In genomic region chr13:93062860-93063636, GRCm38 (mm10) we compare ENCODE assay signal across 10 mouse cellular contexts.
DNase-seq lines count a peak whose midpoint lies in the region; ATAC-seq lines count a peak whose summit lies in the region.
"Had no signal": no experiment of that assay in that cellular context is flagged by ENCODE, and none has a peak within 500 bp of the region (broad histone marks: within the 10 kb centered on the region; RNA-seq: fewer than 3 reads in every experiment).

No protein-coding gene starts in this region.

- H3K27me3 ChIP-seq in hindbrain, embryonic 14.5 days (ENCODE audit: control insufficient read depth, insufficient read depth, low read length) = no peaks in the 10 kb centered on the region
- no peaks in the 10 kb centered on the region for H3K27me3 ChIP-seq in hindbrain, embryonic 10.5 days (ENCODE audit: insufficient read depth, poor library complexity, severe bottlenecking)
- no peaks in the 10 kb centered on the region for H3K27me3 ChIP-seq in forebrain, embryonic 13.5 days
- H3K27me3 ChIP-seq: embryonic facial prominence, embryonic 13.5 days; limb, embryonic 13.5 days had no signal

- H3K4me2 ChIP-seq in hindbrain, embryonic 14.5 days (replicated peaks) = no peak overlapping the region
- H3K4me2 ChIP-seq in forebrain, embryonic 13.5 days = no peak overlapping the region
- H3K4me2 ChIP-seq: embryonic facial prominence, embryonic 13.5 days; limb, embryonic 13.5 days had no signal

- H3K9me3 ChIP-seq in hindbrain, embryonic 14.5 days (ENCODE audit: control insufficient read depth, low read length) = no peaks in the 10 kb centered on the region
- no peaks in the 10 kb centered on the region for H3K9me3 ChIP-seq in hindbrain, embryonic 10.5 days
- no peaks in the 10 kb centered on the region for H3K9me3 ChIP-seq in forebrain, embryonic 13.5 days (replicated peaks)
- H3K9me3 ChIP-seq: embryonic facial prominence, embryonic 13.5 days; limb, embryonic 13.5 days had no signal

- DNase-seq in hindbrain, embryonic 14.5 days (ENCODE audit: low spot score) = peak; percentile 49
- DNase-seq in hindbrain, embryonic 10.5 days (ENCODE audit: low spot score) = no peak
- peak; percentile 89 for DNase-seq in adrenal gland, adult 2 months
- DNase-seq in lung, postnatal 25 days (ENCODE audit: low spot score) = peak; percentile 20
- DNase-seq in urinary bladder, postnatal 14 days (ENCODE audit: low spot score) = peak; percentile 59
- no peak for DNase-seq in B cell, adult 2 months

- H3K36me3 ChIP-seq in hindbrain, embryonic 14.5 days (replicated peaks; ENCODE audit: control insufficient read depth, insufficient read depth) = no peaks in the 10 kb centered on the region
- H3K36me3 ChIP-seq in hindbrain, embryonic 10.5 days = no peaks in the 10 kb centered on the region
- no peaks in the 10 kb centered on the region for H3K36me3 ChIP-seq in forebrain, embryonic 13.5 days (ENCODE audit: poor library complexity, severe bottlenecking)
- H3K36me3 ChIP-seq: embryonic facial prominence, embryonic 13.5 days; limb, embryonic 13.5 days had no signal

- peak; percentile 68; the same call in 1 of the 2 replicates for ATAC-seq in hindbrain, embryonic 14.5 days (ENCODE audit: low FRiP score)
- peak; percentile 78; the same call in 1 of the 2 replicates for ATAC-seq in forebrain, embryonic 13.5 days
- ATAC-seq in hematopoietic stem cell, adult 5-6 weeks (replicated peaks in 1 of 2; ENCODE audit: insufficient read depth in 1 of 2, low FRiP score in 2 of 2, low TSS enrichment in 1 of 2, low read depth in 1 of 2, poor library complexity in 2 of 2, severe bottlenecking in 2 of 2) = 0 out of 4 replicates have a peak, but pooled peaks have one; percentile 25 to 59

- H3K9ac ChIP-seq in hindbrain, embryonic 14.5 days = no peak overlapping the region
- H3K9ac ChIP-seq in forebrain, embryonic 13.5 days = no peak overlapping the region
- H3K9ac ChIP-seq: embryonic facial prominence, embryonic 13.5 days; limb, embryonic 13.5 days had no signal

- no peak overlapping the region for H3K27ac ChIP-seq in hindbrain, embryonic 14.5 days
- H3K27ac ChIP-seq in hindbrain, embryonic 10.5 days = no peak overlapping the region
- no peak overlapping the region for H3K27ac ChIP-seq in forebrain, embryonic 13.5 days
- H3K27ac ChIP-seq: embryonic facial prominence, embryonic 13.5 days; limb, embryonic 13.5 days had no signal

- 61% methylated on average over 13 of the region's 13 CpGs for WGBS in hindbrain, embryonic 14.5 days
- 89% methylated on average over 13 of the region's 13 CpGs for WGBS in hindbrain, embryonic 10.5 days
- 47% methylated on average over 13 of the region's 13 CpGs for WGBS in forebrain, embryonic 13.5 days

- H3K4me1 ChIP-seq in hindbrain, embryonic 14.5 days (replicated peaks; ENCODE audit: control insufficient read depth, insufficient read depth, low read length) = 0 out of 2 replicates have a peak, but pooled peaks cover 3% of the 10 kb centered on the region
- H3K4me1 ChIP-seq in hindbrain, embryonic 10.5 days (replicated peaks) = no peaks in the 10 kb centered on the region
- peaks cover 5% of the 10 kb centered on the region; the same call in 1 of the 2 replicates for H3K4me1 ChIP-seq in forebrain, embryonic 13.5 days

- no peak overlapping the region for H3K4me3 ChIP-seq in hindbrain, embryonic 14.5 days (replicated peaks; ENCODE audit: low read length)
- H3K4me3 ChIP-seq in hindbrain, embryonic 10.5 days = no peak overlapping the region
- H3K4me3 ChIP-seq in forebrain, embryonic 13.5 days = no peak overlapping the region
- H3K4me3 ChIP-seq: embryonic facial prominence, embryonic 13.5 days; limb, embryonic 13.5 days had no signal

Comparison
In these comparisons a context has a peak if more than half of its experiments do, and no peak if none do; other contexts are left out.
1. DNase-seq: peak in hindbrain, embryonic 14.5 days (single experiment), adrenal gland, adult 2 months (single experiment), lung, postnatal 25 days (single experiment) and urinary bladder, postnatal 14 days (single experiment); none in hindbrain, embryonic 10.5 days (single experiment) and B cell, adult 2 months (0 of 2).
2. Peak in every context shown above with its lines, with median percentiles within 50 percentile points of each other: ATAC-seq.